Mouse (Mus musculus) intestine, embryonic 16.5 days (tissue): ENCODE measurements at regions not wholly inside any gene's neighbourhood (a gene's known extent, or its start where the extent isn't known, plus 50 kb on each side); places are given as distances from the start of the nearest gene placed in this dataset.
A peak's percentile ranks its signal among the peaks of the same experiment; 100 is the strongest.

Experiments used
- ATAC-seq: fragments of 200-750 bp; cut with Nextera tagmentation; 2 replicates; pipeline ENCODE4 v1.8.0; 2017; ENCODE audit warnings: moderate TSS enrichment, moderate library complexity
- H3K27ac ChIP-seq: fragments of 300-500 bp; sonication (generic); 2 replicates; pipeline ENCODE4 v1.5.1; 2014; ENCODE audit warnings: mild to moderate bottlenecking, low read length
- H3K27me3 ChIP-seq: fragments of 300-500 bp; sonication (generic); replicated peaks from 2 replicates; pipeline ENCODE4 v1.6.1; 2014; ENCODE audit warnings: low read length, control low read depth, mixed read lengths; ENCODE audit not compliant: control insufficient read depth, insufficient read depth
- H3K36me3 ChIP-seq: fragments of 300-500 bp; sonication (generic); 2 replicates; pipeline ENCODE4 v1.6.1; 2014; ENCODE audit warnings: low read length, control low read depth; ENCODE audit not compliant: control insufficient read depth, insufficient read depth
- H3K4me1 ChIP-seq: fragments of 300-500 bp; sonication (generic); 2 replicates; pipeline ENCODE4 v1.6.1; 2014; ENCODE audit warnings: low read length, control low read depth, mixed read lengths; ENCODE audit not compliant: control insufficient read depth, insufficient read depth
- H3K4me2 ChIP-seq: fragments of 300-500 bp; sonication (generic); 2 replicates; pipeline ENCODE4 v1.6.1; 2014; ENCODE audit warnings: low read depth, low read length, control low read depth
- H3K4me3 ChIP-seq: fragments of 300-500 bp; sonication (generic); 2 replicates; pipeline ENCODE4 v1.5.1; 2014; ENCODE audit warnings: mild to moderate bottlenecking, low read length
- H3K9ac ChIP-seq: fragments of 300-500 bp; sonication (generic); 2 replicates; pipeline ENCODE4 v1.6.1; 2014; ENCODE audit warnings: low read depth, low read length
- H3K9me3 ChIP-seq: fragments of 300-500 bp; sonication (generic); 2 replicates; pipeline ENCODE4 v1.6.1; 2016; ENCODE audit warnings: low read length, control low read depth; ENCODE audit not compliant: control insufficient read depth
- WGBS: fragments of 180-500 bp; shearing (Covaris S2); extraction: QIAGEN DNeasy Blood & Tissue Kit; methylation state at CpG from one replicate; pipeline ENCODE4 v1.1.7; 2014; 5-methylcytosine and 5-hydroxymethylcytosine counted together

DNA sequence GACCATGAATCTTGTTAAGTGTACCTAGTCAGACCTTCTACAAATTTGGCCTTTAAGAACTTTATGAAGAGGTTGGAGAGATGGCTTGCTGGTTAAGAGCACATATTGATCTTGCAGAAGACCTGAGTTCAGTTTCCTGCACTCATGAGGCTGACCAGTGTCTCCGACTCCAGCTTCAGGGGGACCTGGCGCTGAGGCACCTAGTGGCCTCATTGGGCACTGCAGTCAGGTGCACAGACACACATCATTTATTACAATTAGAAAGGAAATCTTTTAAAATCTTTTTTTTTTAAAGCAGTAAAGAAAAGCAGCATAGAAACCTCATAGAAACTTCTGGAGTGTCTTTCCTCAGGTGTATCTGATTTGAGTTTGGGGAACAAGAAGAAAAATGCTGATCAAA, 123.9 kb upstream of the Cops8 start:
- Histone ChIP-seq H3K4me3 (no peak overlapping the region), H3K36me3 (no peaks in the 10 kb centered on the region), H3K9ac (no peak overlapping the region), H3K4me2 (no peak overlapping the region), H3K9me3 (no peaks in the 10 kb centered on the region), H3K27me3 (no peaks in the 10 kb centered on the region), H3K4me1 (peaks cover 3% of the 10 kb centered on the region; the same call in 1 of the 2 replicates), H3K27ac (no peak overlapping the region)
- 90% methylated on average over 2 of the region's 2 CpGs for WGBS
- ATAC-seq = no peak

DNA sequence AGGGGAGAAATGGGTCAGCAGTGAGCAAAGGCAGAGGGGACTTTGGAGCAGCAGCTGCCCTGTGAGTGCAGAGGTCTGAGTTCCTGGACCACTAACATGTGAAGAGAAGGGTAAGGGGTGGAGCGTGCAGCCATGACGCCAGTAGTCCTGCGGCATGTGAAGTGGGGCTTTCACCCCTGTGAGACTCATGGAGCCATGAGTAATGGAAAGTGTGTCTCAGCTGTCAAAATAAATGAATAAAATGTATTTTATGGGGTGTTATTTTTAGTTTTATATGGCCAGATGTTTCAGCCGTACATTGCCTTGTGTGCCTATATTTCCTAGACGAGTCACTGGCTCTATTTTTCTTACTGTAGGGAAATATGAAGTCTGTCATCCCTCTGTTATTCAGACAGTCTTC, 121.5 kb upstream of the Cops8 start:
- H3K4me1 ChIP-seq = peaks cover 3% of the 10 kb centered on the region; the same call in 1 of the 2 replicates
- no peaks in the 10 kb centered on the region for H3K36me3 ChIP-seq
- no peak overlapping the region for H3K4me2 ChIP-seq
- 63% methylated on average over 5 of the region's 5 CpGs for WGBS
- no peak overlapping the region for H3K27ac ChIP-seq
- H3K9me3 ChIP-seq = no peaks in the 10 kb centered on the region
- no peaks in the 10 kb centered on the region for H3K27me3 ChIP-seq
- H3K9ac ChIP-seq = no peak overlapping the region
- no peak overlapping the region for H3K4me3 ChIP-seq
- ATAC-seq = no peak

DNA sequence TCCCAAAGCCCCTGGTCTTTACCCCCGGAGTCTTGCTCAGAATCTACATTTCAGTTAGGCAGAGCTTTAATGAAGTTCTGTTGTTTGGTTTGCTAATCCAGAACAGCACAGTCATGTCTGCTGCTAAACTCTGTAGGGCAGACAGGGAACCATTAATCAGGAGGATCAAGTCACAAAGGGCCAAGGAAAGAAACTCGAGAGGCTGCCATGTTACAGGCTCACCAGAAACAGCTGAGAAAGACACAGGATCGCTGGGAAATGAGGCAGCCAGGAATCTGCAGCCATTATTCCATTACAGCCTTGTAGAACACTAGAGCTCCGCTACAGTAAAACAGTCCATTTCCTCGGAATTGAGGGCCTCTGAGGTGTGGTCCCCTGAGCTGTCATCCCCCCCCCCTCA, 121.1 kb upstream of the Cops8 start:
- Histone ChIP-seq H3K4me2 (no peak overlapping the region), H3K36me3 (no peaks in the 10 kb centered on the region), H3K27ac (no peak overlapping the region), H3K9ac (no peak overlapping the region), H3K4me3 (no peak overlapping the region), H3K4me1 (peaks cover 3% of the 10 kb centered on the region; the same call in 1 of the 2 replicates), H3K27me3 (no peaks in the 10 kb centered on the region), H3K9me3 (no peaks in the 10 kb centered on the region; the same call in 1 of the 2 replicates)
- 60% methylated on average over 5 of the region's 5 CpGs for WGBS
- ATAC-seq = no peak

DNA sequence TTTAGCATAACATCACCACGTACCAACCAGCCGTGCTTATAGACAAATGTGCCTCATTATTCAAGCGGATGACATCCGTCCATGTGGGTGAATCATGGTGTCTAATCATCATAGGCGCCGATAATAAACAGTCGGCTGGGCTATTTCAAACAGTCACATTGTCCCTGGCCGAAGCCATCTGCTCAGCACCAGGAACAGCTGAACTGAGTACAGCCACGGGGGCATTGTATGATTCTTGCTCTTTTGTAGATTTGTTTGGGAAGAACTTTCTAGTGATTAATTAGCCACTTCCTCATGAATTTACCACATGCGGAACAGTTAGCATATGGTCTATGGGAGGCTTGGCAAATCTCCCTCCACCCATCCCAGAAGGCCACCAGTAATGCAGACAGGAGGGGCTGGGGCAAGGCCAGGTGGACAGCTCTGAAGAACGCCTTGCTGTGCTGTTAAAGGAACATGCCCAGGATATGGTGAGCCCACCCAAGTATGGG, 116.4 kb upstream of the Cops8 start:
- Histone ChIP-seq H3K27me3 (no peaks in the 10 kb centered on the region), H3K27ac (0 out of 2 replicates have a peak overlapping the region, but pooled peaks have one; percentile 44), H3K9me3 (no peaks in the 10 kb centered on the region; the same call in 1 of the 2 replicates), H3K4me1 (no peaks in the 10 kb centered on the region), H3K4me2 (no peak overlapping the region), H3K36me3 (no peaks in the 10 kb centered on the region), H3K9ac (no peak overlapping the region), H3K4me3 (no peak overlapping the region)
- 33% methylated on average over 11 of the region's 11 CpGs for WGBS
- peak; percentile 74 for ATAC-seq

DNA sequence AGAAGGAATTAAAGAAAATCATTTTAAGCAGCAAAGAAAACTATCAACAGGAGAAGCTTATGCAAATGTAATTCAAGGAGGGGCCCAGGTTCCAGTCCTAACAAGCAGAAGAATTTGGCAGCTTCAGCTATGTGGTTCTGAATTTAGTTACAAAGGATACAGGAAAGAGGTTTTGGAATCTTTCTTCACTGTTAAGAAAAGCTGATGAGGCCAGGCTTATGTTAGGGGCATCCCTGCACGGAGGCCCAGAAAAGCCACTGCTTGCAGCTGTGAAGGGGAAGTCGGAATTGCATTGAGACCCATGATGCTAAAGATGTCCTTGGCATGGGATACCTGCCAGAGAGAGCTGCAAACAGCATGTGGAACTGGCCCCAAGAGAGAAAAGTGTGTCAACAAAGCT, 114.9 kb upstream of the Cops8 start:
- Histone ChIP-seq H3K4me1 (no peaks in the 10 kb centered on the region), H3K27ac (no peak overlapping the region), H3K9me3 (no peaks in the 10 kb centered on the region; the same call in 1 of the 2 replicates), H3K9ac (no peak overlapping the region), H3K27me3 (no peaks in the 10 kb centered on the region), H3K4me3 (no peak overlapping the region), H3K4me2 (no peak overlapping the region), H3K36me3 (no peaks in the 10 kb centered on the region)
- WGBS = 85% methylated on average over 2 of the region's 2 CpGs
- no peak for ATAC-seq

DNA sequence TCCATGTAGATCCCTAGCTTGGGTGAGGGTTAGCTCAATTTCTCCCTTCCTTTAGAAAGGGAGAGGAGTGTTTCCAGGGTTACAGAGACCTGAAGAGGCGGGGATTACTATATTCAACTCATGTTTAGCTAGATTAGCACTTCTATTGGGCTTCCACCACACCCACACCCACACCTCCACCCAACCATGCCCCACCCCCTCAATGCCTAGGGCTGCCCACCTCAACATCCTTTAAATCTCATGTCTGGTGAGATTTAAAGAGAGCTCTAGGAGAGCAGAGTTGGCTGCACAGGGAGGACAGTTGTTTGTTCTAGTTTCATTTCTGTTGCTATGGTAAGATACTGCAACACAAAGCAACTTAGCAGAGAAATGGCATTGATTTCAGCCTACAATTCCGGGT, 113.8 kb upstream of the Cops8 start:
- no peak overlapping the region for H3K4me3 ChIP-seq
- ATAC-seq = no peak
- no peaks in the 10 kb centered on the region; the same call in 1 of the 2 replicates for H3K9me3 ChIP-seq
- H3K36me3 ChIP-seq = no peaks in the 10 kb centered on the region
- H3K27ac ChIP-seq = no peak overlapping the region
- no peak overlapping the region for H3K9ac ChIP-seq
- 85% methylated on average over 2 of the region's 2 CpGs for WGBS
- H3K4me1 ChIP-seq = no peaks in the 10 kb centered on the region
- no peaks in the 10 kb centered on the region for H3K27me3 ChIP-seq
- no peak overlapping the region for H3K4me2 ChIP-seq

DNA sequence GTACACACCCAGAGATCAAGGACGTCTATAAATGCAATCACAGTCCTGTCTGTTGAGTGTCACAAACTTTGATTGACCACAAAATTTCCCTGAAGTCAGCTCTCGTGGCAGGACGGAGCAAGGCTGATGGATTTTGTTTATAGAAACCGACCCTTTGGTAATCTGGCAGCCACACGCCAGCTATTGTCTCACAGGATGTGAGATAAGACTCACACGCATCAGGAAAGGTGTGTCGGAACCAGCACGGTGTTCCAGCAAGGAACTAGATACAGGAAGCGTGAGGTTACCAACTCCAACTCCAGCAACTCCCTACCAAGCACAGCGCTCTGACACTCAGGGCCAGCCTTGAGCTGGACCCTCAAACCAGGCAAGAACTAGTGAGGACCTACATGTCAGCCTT, 112.4 kb upstream of the Cops8 start:
- H3K4me1 ChIP-seq = no peaks in the 10 kb centered on the region
- H3K9ac ChIP-seq = no peak overlapping the region
- H3K4me3 ChIP-seq = no peak overlapping the region
- H3K4me2 ChIP-seq = no peak overlapping the region
- H3K36me3 ChIP-seq = no peaks in the 10 kb centered on the region
- no peak for ATAC-seq
- WGBS = 70% methylated on average over 10 of the region's 10 CpGs
- no peaks in the 10 kb centered on the region; the same call in 1 of the 2 replicates for H3K9me3 ChIP-seq
- H3K27ac ChIP-seq = no peak overlapping the region
- no peaks in the 10 kb centered on the region for H3K27me3 ChIP-seq

DNA sequence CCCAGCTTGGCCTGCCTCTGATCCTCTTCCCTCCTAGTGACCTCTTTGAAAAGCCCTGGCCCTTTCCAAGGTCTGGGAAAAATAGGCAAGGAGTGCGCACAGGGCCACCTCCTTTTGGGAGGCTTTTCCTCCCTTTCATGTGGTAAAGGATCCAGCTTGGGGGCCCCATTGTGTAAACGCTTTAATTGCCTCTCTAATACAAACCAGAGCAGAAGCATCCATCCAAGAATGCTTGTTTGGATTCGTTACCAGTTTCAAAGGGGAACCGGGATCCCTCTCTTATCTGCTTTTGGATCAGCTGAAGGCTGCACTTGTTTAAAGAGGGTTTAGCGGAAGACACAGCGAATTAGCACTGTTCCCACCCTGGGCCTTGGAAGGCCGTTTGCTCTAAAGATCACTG, 109.3 kb upstream of the Cops8 start:
- Histone ChIP-seq H3K36me3 (no peaks in the 10 kb centered on the region), H3K9ac (no peak overlapping the region), H3K4me2 (no peak overlapping the region), H3K4me1 (no peaks in the 10 kb centered on the region), H3K27me3 (no peaks in the 10 kb centered on the region), H3K4me3 (no peak overlapping the region), H3K27ac (no peak overlapping the region), H3K9me3 (0 out of 2 replicates have a peak, but pooled peaks cover 2% of the 10 kb centered on the region)
- no peak for ATAC-seq
- WGBS = 24% methylated on average over 7 of the region's 7 CpGs

DNA sequence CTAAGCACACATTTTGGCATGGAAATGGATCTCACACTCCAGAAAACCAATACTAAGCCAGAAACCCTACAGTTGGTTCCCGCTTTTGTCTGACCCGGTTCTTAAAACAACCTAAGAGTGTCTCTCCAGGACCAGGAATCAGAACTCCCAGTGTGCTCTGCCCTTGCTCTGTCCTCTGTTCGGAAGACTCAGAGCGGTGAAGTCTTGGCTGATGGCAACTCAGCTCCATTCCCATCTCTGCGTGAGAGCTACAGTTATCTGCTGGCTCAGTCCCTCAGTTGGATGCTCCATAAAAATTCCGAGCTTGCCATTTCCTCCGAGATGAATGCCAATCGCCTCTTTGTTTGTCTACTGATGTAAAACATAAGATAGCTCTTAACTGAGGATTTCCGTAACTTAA, 107.6 kb upstream of the Cops8 start:
- H3K4me2 ChIP-seq = no peak overlapping the region
- H3K27me3 ChIP-seq = no peaks in the 10 kb centered on the region
- H3K4me3 ChIP-seq = no peak overlapping the region
- H3K4me1 ChIP-seq = no peaks in the 10 kb centered on the region
- no peak overlapping the region for H3K27ac ChIP-seq
- H3K36me3 ChIP-seq = no peaks in the 10 kb centered on the region
- no peak overlapping the region for H3K9ac ChIP-seq
- whole genome bisulfite sequencing = 68% methylated on average over 9 of the region's 9 CpGs
- ATAC-seq = no peak
- 0 out of 2 replicates have a peak, but pooled peaks cover 2% of the 10 kb centered on the region for H3K9me3 ChIP-seq

DNA sequence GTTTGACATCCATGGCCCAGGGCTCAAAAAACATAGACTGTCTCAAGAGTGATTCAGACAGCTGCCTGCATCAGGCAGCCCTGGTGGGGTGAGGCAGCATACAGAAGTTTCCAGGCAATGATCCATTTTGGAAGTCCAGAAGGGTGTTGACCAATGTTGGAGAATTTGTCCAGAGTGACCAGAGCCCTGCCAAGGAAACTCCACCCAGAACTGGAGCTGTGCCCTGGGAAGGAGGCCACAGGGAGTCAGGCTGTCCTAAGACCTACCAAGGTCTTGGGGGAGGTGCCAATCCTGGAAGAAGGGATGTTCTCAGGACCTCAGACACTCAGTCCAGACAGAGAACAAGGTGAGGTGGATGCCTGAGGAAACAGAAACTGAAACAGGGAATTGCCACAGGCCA, 105.2 kb upstream of the Cops8 start:
- no peaks in the 10 kb centered on the region for H3K36me3 ChIP-seq
- 0 out of 2 replicates have a peak, but pooled peaks cover 2% of the 10 kb centered on the region for H3K9me3 ChIP-seq
- H3K27me3 ChIP-seq = no peaks in the 10 kb centered on the region
- no peak overlapping the region for H3K4me3 ChIP-seq
- H3K27ac ChIP-seq = no peak overlapping the region
- no peak for ATAC-seq
- no peak overlapping the region for H3K4me2 ChIP-seq
- no peak overlapping the region for H3K9ac ChIP-seq
- H3K4me1 ChIP-seq = no peaks in the 10 kb centered on the region
